Mouse (Mus musculus) midbrain, embryonic 12.5 days (tissue): Measurements from ENCODE around the gene Sit1. TPM values are rescaled to one million over a fixed set of nuclear protein-coding genes. Genes with fewer than 3 reads are reported as not detected.

Experiments used
- ATAC-seq: fragments of 200-750 bp; cut with Nextera tagmentation; 2 replicates; pipeline ENCODE4 v1.8.0; 2017; ENCODE audit warnings: low read depth, moderate TSS enrichment, moderate library complexity; ENCODE audit not compliant: low FRiP score
- H3K27ac ChIP-seq: fragments of 300-500 bp; sonication (generic); replicated peaks from 2 replicates; pipeline ENCODE4 v1.5.1; 2016; ENCODE audit warnings: mild to moderate bottlenecking
- H3K27me3 ChIP-seq: fragments of 300-500 bp; sonication (generic); 2 replicates; pipeline ENCODE4 v1.6.1; 2016; ENCODE audit warnings: mild to moderate bottlenecking
- H3K36me3 ChIP-seq: fragments of 300-500 bp; sonication (generic); 2 replicates; pipeline ENCODE4 v1.6.1; 2016
- H3K4me1 ChIP-seq: fragments of 300-500 bp; sonication (generic); 2 replicates; pipeline ENCODE4 v1.6.1; 2016
- H3K4me2 ChIP-seq: fragments of 300-500 bp; sonication (generic); replicated peaks from 2 replicates; pipeline ENCODE4 v1.6.1; 2016; ENCODE audit warnings: mild to moderate bottlenecking, moderate library complexity
- H3K4me3 ChIP-seq: fragments of 300-500 bp; sonication (generic); 2 replicates; pipeline ENCODE4 v1.5.1; 2016; ENCODE audit warnings: mild to moderate bottlenecking
- H3K9ac ChIP-seq: fragments of 300-500 bp; sonication (generic); replicated peaks from 2 replicates; pipeline ENCODE4 v1.6.1; 2016; ENCODE audit warnings: mild to moderate bottlenecking, moderate library complexity
- H3K9me3 ChIP-seq: fragments of 300-500 bp; sonication (generic); 2 replicates; pipeline ENCODE4 v1.6.1; 2016; ENCODE audit warnings: mild to moderate bottlenecking
- WGBS: fragments of 180-500 bp; shearing (Covaris S2); methylation state at CpG from one replicate; pipeline ENCODE4 v1.1.7; 2016; 5-methylcytosine and 5-hydroxymethylcytosine counted together
- polyA plus RNA-seq: library from polyadenylated mRNA; unstranded; fragments of >200 nt; fragmentation: Nextera tagmentation; extraction: Ambion mirVana; gene quantifications from 2 replicates; pipeline ENCODE4 v1.2.1, GENCODE M21; 2016

Gene Sit1
- polyA plus RNA-seq, 1 experiment from 2014 or later: not detected

DNA sequence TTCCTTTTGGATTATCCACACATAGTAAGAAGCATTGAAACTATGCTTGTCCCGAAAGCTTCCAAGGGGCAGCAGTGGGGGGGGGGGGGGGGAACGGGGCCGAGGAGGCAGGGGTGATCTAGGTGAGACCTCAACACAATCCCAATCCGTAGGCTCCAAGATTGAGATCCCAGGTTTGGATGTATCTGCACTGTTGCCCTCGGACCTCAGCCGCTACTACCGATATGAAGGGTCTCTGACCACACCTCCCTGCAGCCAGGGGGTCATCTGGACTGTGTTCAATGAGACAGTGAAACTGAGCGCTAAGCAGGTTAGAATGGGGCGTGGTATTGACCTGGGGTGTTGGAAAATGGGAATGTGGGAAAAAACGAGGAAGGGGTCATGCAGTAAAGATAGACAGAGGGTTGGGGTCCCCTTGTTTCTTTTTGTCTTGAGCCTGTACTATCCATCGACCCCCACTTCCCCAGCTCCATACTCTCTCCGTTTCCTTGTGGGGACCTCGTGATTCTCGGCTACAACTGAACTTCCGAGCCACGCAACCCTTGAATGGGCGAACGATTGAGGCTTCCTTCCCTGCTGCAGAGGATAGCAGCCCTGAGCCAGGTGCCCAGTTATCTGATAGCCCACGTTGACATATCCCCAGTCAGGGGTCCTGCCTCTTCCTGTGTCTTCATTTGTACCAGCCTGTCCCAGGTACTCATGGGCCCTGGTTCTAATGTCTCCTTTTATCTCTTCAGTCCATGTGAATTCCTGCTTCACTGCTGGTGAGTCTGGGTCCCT lies 28.3 kb upstream of the Sit1 start:
- Histone ChIP-seq H3K27ac (no peak overlapping the region), H3K9me3 (no peaks in the 10 kb centered on the region), H3K9ac (no peak overlapping the region), H3K4me3 (no peak overlapping the region), H3K36me3 (no peaks in the 10 kb centered on the region), H3K4me1 (peaks cover 18% of the 10 kb centered on the region), H3K27me3 (peaks cover 42% of the 10 kb centered on the region), H3K4me2 (no peak overlapping the region)
- no peak for ATAC-seq
- WGBS: 76% methylated on average over 19 of the region's 19 CpGs

DNA sequence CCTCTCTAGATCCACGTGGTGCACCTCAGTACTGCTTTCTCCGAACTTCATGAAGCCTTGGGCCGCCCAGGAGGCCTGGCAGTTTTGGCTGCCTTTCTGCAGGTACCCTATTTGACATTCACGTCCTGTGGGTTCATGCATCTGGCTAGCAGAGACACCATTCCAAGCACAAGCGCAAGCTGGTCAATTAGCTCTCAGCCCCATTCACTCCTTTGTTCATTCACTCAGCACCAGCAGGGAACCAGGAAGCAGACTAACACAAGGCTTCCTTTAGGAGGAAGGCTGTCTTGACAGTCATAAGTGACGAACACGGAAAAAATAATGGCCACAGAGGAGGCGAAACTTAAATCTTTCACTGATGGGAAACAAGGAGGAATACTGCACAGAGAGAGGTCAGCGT lies 25.6 kb upstream of the Sit1 start:
- Histone ChIP-seq H3K9ac (0 out of 2 replicates have a peak overlapping the region, but pooled peaks have one; percentile 31), H3K27ac (no peak overlapping the region), H3K4me2 (peak overlapping the region; percentile 55; the same call in 1 of the 2 replicates), H3K36me3 (no peaks in the 10 kb centered on the region), H3K27me3 (peaks cover 52% of the 10 kb centered on the region), H3K4me1 (peaks cover 18% of the 10 kb centered on the region), H3K9me3 (no peaks in the 10 kb centered on the region), H3K4me3 (no peak overlapping the region)
- ATAC-seq: no peak
- WGBS: 42% methylated on average over 9 of the region's 9 CpGs

- Histone ChIP-seq H3K27me3 (peaks cover 56% of the 10 kb centered on the region), H3K9me3 (no peaks in the 10 kb centered on the region), H3K4me2 (peak overlapping the region; percentile 55), H3K9ac (peak overlapping the region; percentile 31; the same call in 1 of the 2 replicates), H3K36me3 (no peaks in the 10 kb centered on the region), H3K4me1 (peaks cover 18% of the 10 kb centered on the region), H3K4me3 (peak overlapping the region; percentile 34), H3K27ac (no peak overlapping the region)
- ATAC-seq: no peak
- 4% methylated on average over 13 of the region's 13 CpGs for WGBS
Observed at GRCm38 (mm10) chr4:43508666-43508997, 25.1 kb upstream of the Sit1 start.

DNA sequence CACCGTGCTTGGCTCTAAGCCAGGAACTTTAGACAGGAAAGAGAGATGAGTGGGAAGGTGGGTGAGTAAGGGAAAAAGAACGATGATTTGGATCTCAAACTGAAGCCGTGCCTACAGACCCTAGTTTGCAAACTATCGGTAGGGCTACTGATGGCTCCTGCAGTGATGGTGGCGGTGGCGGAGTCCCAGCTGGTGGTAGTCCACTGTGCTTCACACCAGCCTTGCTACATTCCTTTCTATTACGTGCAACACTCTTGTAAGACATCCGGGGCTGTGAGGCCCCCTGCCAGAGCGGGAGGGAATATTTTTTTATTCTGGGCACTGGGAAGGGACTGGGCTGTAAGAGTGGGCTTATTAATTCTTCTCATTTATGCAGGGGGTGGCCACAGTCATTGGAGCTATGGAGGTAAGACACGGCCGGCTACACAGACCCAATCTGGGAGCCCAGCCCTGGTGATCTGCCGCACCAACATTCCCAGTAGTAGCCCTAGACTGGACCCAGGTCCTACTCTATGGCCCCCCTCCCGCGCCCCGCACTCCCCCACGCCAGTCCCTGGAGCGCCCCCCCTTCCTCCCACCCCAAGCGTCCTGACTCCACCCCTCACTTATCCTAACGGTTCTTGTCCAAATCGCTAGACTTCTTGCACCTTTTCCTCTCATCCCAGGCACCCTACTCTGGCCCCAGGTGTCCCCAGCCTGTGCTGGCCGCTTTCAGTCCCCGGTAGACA lies 24.6 kb upstream of the Sit1 start:
- Histone ChIP-seq H3K27me3 (peaks cover 56% of the 10 kb centered on the region), H3K36me3 (no peaks in the 10 kb centered on the region), H3K9ac (peak overlapping the region; percentile 31; the same call in 1 of the 2 replicates), H3K9me3 (no peaks in the 10 kb centered on the region), H3K4me1 (peaks cover 18% of the 10 kb centered on the region), H3K27ac (no peak overlapping the region), H3K4me3 (peak overlapping the region; percentile 34), H3K4me2 (peak overlapping the region; percentile 55)
- ATAC-seq: no peak
- WGBS: 13% methylated on average over 21 of the region's 22 CpGs

GRCm38 (mm10) chr4:43506536-43507185 lies 23.1 kb upstream of the Sit1 start, which contains the start of gene Car9:
TSS of gene Car9 (plus strand) at chr4:43506966.
- peaks cover 51% of the 10 kb centered on the region for H3K27me3 ChIP-seq
- no peaks in the 10 kb centered on the region for H3K36me3 ChIP-seq
- H3K4me2 ChIP-seq: no peak within 1 kb of the TSS
- peaks cover 18% of the 10 kb centered on the region for H3K4me1 ChIP-seq
- 0 out of 2 replicates have a peak within 1 kb of the TSS, but pooled peaks have one; percentile 34 for H3K4me3 ChIP-seq
- H3K9me3 ChIP-seq: no peaks in the 10 kb centered on the region
- 65% methylated on average over 9 of the region's 9 CpGs for WGBS
- ATAC-seq: no peak
- H3K27ac ChIP-seq: no peak within 1 kb of the TSS
- no peak within 1 kb of the TSS for H3K9ac ChIP-seq

DNA sequence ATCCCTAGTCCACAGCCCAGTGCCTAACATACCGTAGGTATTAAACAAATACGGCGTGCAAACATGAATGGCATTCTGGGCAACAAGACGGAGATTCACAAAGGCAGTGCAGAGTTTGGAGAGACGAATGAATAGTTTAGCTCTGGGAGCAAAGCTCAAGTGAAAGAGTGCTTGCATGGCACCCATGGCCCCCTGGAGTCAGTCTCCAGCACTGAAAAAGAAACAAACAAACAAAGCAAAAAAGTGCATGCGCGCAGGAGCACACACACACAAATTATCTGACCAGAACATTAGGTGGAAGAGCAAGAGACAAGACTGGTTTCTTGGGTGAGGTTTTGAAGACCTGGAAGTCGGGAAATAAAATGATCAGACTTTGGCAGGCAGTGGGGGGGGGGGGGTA lies 22.5 kb upstream of the Sit1 start:
- Histone ChIP-seq H3K9me3 (no peaks in the 10 kb centered on the region), H3K9ac (no peak overlapping the region), H3K4me3 (no peak overlapping the region), H3K4me2 (no peak overlapping the region), H3K27me3 (peaks cover 54% of the 10 kb centered on the region), H3K4me1 (peaks cover 18% of the 10 kb centered on the region), H3K27ac (no peak overlapping the region), H3K36me3 (no peaks in the 10 kb centered on the region)
- ATAC-seq: no peak
- WGBS: 68% methylated on average over 8 of the region's 8 CpGs

DNA sequence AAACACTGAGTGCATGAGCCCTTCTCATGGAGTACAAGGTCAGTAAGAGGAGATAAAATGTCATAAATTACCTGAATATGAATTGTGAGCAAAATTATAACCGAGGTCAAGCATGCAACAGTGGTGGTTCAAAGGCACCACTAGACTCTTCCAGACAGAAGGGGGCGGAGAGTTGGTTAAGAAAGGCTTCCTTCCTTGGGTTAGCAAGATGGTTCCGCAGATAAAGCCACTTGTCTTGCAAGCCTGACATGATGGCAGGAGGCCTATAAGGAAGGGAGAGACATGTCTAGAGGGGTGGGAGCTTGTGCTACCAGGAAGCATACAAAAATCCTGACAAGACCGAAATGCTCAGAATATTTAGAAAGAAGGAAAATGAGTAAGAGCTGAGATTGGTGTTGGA lies 20.7 kb upstream of the Sit1 start:
- no peaks in the 10 kb centered on the region for H3K9me3 ChIP-seq
- WGBS: 90% methylated on average over 4 of the region's 4 CpGs
- H3K27ac ChIP-seq: no peak overlapping the region
- H3K4me1 ChIP-seq: peaks cover 15% of the 10 kb centered on the region
- peaks cover 55% of the 10 kb centered on the region for H3K27me3 ChIP-seq
- H3K4me2 ChIP-seq: no peak overlapping the region
- no peak overlapping the region for H3K4me3 ChIP-seq
- no peak for ATAC-seq
- no peak overlapping the region for H3K9ac ChIP-seq
- H3K36me3 ChIP-seq: no peaks in the 10 kb centered on the region

DNA sequence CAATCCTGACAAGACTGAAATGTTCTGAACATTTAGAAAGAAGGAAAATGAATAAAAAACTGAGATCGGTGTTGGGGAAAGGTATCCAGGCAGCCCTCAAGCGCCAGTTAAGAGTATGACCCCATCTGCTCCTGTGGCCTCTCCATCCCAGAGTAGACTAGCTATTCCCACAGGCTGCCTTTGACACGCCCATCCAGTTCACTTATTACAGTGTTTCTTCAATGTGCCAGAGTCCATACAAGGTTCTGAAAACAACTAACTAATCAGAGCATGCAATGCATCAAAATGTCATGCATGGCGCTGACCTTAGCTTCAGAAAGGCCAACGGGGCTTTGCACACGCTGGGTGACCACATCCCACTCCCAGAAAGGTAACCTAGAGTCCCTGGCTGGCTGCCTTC lies 20.0 kb upstream of the Sit1 start:
- Histone ChIP-seq H3K4me2 (no peak overlapping the region), H3K9ac (no peak overlapping the region), H3K9me3 (no peaks in the 10 kb centered on the region), H3K27ac (no peak overlapping the region), H3K27me3 (peaks cover 48% of the 10 kb centered on the region), H3K4me1 (peaks cover 13% of the 10 kb centered on the region), H3K36me3 (no peaks in the 10 kb centered on the region), H3K4me3 (no peak overlapping the region)
- no peak for ATAC-seq
- 88% methylated on average over 6 of the region's 6 CpGs for WGBS

- no peak overlapping the region for H3K4me3 ChIP-seq
- WGBS: 76% methylated on average over 2 of the region's 2 CpGs
- no peaks in the 10 kb centered on the region for H3K36me3 ChIP-seq
- peaks cover 43% of the 10 kb centered on the region for H3K27me3 ChIP-seq
- H3K4me1 ChIP-seq: peaks cover 13% of the 10 kb centered on the region
- H3K9me3 ChIP-seq: no peaks in the 10 kb centered on the region
- no peak overlapping the region for H3K9ac ChIP-seq
- no peak for ATAC-seq
- no peak overlapping the region for H3K4me2 ChIP-seq
- H3K27ac ChIP-seq: no peak overlapping the region
Observed at GRCm38 (mm10) chr4:43503041-43503440, 19.5 kb upstream of the Sit1 start.

DNA sequence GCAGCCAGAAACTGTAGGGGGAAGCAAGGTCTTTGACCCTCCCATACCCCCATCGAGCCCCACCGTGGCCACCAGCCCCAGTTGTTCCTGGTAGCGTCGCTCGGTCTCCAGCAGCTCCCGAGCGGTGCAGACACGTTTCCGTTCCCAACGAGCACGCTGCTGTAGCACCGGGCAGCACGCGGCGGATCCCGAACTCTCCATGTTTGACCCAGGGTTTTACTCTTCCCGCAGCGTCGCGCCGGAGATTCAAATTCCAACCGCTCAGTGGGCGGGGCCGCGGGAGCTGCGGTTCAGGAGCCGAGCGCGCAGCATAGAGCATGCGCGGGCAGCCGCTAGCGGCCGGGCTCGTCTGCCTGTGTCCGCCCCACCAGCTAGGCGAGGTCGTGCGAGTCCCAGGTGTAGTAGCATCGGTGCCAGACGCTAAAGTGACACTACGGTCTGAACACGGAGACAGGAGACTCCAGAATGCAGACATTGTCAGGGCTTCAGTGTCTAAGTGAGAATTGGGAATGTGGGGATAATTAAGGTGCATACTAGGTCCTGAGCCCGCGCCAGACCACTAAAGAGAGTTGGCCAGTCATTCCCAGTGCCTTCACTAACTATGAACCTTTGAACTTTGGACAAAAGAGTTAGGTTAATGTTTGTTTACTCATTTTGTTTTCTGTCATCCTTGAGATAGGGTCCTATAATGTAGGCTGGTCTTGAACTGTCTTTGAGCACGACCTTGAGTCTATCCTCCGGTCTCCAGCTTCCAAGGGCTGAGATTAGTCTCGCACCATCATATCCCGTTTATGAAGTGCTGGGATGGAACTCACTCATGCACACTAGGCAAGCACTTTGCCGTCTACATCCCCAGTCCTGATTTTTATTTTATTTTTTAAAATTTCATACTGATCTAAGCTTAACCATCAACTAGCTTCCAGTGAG lies 16.1 kb upstream of the Sit1 start, which contains the start of gene Arhgef39:
Gene Arhgef39, minus strand, starts transcription at position 289 of the 927 bp plus-strand sequence.
- H3K4me1 ChIP-seq: peaks cover 32% of the 10 kb centered on the region
- WGBS: 8% methylated on average over 50 of the region's 50 CpGs
- H3K27ac ChIP-seq: no peak within 1 kb of the TSS; the same call in 1 of the 2 replicates

DNA sequence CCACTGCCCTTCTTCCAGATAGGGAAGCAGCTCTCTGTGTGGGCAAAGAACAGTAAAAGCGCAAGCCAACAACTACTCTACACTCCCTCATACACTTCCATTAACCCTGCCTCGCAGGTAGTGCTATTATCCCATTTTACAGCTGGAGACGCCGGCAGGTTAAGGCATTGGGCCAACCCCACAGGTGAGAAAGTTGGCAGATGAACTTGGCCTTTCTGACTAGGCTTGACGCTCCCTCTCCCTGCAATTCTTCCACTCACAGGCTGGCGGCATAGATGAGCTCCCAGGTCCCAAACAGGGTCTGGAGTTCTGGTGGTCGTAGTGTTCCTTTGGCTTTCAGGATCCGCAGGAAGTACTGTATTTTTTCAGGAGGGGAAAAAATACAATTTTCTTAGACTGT lies 15.4 kb upstream of the Sit1 start:
- peak; percentile 25 for ATAC-seq
- Histone ChIP-seq H3K9me3 (no peaks in the 10 kb centered on the region), H3K4me3 (peak overlapping the region; percentile 57), H3K9ac (peak overlapping the region; percentile 59), H3K4me1 (peaks cover 38% of the 10 kb centered on the region), H3K27me3 (peaks cover 42% of the 10 kb centered on the region), H3K27ac (no peak overlapping the region), H3K36me3 (0 out of 2 replicates have a peak, but pooled peaks cover 2% of the 10 kb centered on the region), H3K4me2 (peak overlapping the region; percentile 78)
- WGBS: 15% methylated on average over 8 of the region's 8 CpGs

More for the DNA sequence above, 16.1 kb upstream of the Sit1 start, which contains the start of gene Arhgef39:
- Histone ChIP-seq H3K9me3 (no peaks in the 10 kb centered on the region), H3K27me3 (peaks cover 42% of the 10 kb centered on the region), H3K4me3 (peak within 1 kb of the TSS; percentile 57), H3K9ac (peak within 1 kb of the TSS; percentile 59), H3K36me3 (0 out of 2 replicates have a peak, but pooled peaks cover 2% of the 10 kb centered on the region), H3K4me2 (peak within 1 kb of the TSS; percentile 78)
- peak; percentile 83 for ATAC-seq
